Mouse (Mus musculus): ENCODE results near the gene Zcchc2.

Zcchc2 gene

GRCm38 (mm10) chr1:106036861-106037599 lies 46.8 kb downstream of the Zcchc2 start:
- DNase-seq (ENCODE audit: low spot score in 2 of 2), result peak; percentile 55 to 73

- DNase-seq (ENCODE audit: low spot score in 2 of 2), result peak; percentile 47 to 66
These were observed 49.1 kb downstream of the Zcchc2 start for GRCm38 (mm10) chr1:106039326-106039725.

GRCm38 (mm10) chr1:106040271-106040670 lies 50.1 kb downstream of the Zcchc2 start:
- no peak for DNase-seq (ENCODE audit: low spot score in 2 of 2)

GRCm38 (mm10) chr1:106042221-106042620 lies 52.0 kb downstream of the Zcchc2 start:
- DNase-seq (ENCODE audit: low spot score in 2 of 2), result no peak

GRCm38 (mm10) chr1:106043053-106043820 lies 53.0 kb downstream of the Zcchc2 start:
- DNase-seq (ENCODE audit: low spot score in 2 of 2), result peak in 1 of 2 experiments; percentile 50

DNA sequence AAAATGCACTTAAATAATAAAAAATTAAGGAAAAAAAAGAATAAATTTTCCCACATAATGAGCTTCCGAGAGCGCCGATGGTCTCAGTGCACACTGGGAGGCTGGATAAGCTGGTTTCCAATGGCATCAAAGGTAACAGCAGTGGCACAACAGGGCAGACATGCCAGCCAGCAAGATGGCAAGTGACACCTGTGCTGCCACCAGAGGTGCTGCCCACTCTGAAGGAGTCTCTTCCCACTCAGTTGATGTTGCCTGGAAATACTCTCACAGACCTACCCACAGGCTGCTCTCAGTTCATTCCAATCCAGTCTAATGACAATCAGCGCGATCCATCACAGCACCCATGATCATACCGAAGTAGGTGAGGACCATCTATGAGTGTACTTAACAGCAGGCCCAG lies 58.8 kb downstream of the Zcchc2 start:
- DNase-seq (ENCODE audit: low spot score in 2 of 2), result no peak

GRCm38 (mm10) chr1:106054978-106055377 lies 64.8 kb downstream of the Zcchc2 start:
- peak in 1 of 2 experiments; percentile 10 for DNase-seq (ENCODE audit: low spot score in 2 of 2)

- DNase-seq (ENCODE audit: low spot score in 2 of 2), result no peak
These were observed 68.1 kb downstream of the Zcchc2 start for GRCm38 (mm10) chr1:106058355-106058754.

DNA sequence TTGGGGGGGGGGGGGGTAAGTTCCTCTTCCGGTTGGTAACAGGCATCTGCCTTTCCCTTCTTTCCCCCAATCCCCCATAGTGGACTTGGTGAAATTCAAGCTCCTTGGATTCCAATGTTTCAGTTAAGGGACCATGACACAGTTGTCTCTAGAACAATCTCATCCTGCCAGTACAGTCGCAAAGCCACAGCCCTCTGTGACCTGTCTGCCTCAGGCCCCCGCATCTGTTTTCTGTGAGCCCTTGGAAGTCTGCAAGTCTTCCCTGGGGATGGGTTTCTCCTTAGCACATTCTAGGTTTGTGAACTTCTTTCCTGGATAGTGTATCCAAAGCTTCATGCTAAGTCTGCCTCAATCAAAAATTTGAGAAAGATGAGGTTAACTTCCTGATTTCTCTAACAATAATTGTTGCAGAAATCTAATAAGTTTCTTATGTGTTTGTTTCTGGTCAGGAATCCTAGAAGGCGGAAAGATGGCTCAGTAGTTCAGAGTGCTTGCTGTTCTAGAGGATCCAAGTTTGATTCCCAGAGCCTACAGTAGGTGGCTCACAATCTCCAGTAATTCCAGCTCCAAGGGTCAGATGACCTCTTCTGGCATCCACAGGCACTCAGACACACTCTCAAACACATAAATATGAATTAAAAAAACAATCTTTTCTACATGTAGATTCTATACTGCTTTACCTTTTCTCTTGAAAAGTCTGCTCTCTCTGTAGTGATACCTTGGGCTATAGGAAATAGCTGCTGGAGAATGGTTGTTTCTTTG lies 69.5 kb downstream of the Zcchc2 start:
- DNase-seq (ENCODE audit: low spot score in 2 of 2), result no peak

DNA sequence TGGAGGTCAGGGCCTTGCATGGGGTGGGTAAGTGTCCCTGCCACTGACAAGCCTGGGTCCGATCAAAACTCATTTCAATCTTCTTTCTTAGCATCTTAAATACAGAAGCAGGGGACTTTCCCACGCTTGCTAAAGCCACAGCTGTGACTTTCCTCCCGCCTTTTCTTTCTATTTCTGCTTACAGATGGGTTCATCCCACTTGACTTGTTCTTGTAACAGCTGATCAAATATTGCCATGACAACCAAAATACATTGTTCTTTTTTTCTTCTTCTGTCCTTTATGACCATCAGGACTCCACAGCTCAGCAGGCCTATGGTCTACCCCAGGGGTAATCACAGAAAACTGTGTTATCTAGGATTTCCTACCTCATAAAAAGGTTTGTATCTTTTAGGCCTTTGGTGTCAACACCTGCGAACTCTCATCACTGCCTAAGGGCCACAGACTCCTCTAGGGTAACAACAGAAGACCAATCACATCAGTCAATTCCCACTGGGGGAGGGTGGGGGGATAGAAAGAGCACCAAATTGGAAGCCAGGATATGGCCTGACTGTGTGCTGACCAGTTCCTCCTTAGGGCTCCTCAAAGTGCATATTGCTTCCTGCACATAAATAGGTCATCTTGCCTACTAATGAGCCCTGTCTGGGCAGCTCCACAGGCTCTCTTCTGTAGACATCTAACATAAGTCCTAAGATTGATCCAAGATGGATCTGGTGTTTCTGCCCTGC lies 71.1 kb downstream of the Zcchc2 start:
- DNase-seq (ENCODE audit: low spot score in 2 of 2), result no peak

GRCm38 (mm10) chr1:106062891-106063590 lies 72.8 kb downstream of the Zcchc2 start:
- no peak for DNase-seq (ENCODE audit: low spot score in 2 of 2)

GRCm38 (mm10) chr1:106063591-106064170 lies 73.5 kb downstream of the Zcchc2 start:
- no peak for DNase-seq (ENCODE audit: low spot score in 2 of 2)

GRCm38 (mm10) chr1:106064291-106064690 lies 74.1 kb downstream of the Zcchc2 start:
- DNase-seq (ENCODE audit: low spot score in 2 of 2), result no peak

- no peak for DNase-seq (ENCODE audit: low spot score in 2 of 2)
These were observed 74.5 kb downstream of the Zcchc2 start for GRCm38 (mm10) chr1:106064711-106065110.

GRCm38 (mm10) chr1:106065679-106066078 lies 75.5 kb downstream of the Zcchc2 start:
- DNase-seq (ENCODE audit: low spot score in 2 of 2), result no peak

GRCm38 (mm10) chr1:106067306-106067705 lies 77.1 kb downstream of the Zcchc2 start:
- DNase-seq (ENCODE audit: low spot score in 2 of 2), result no peak

DNA sequence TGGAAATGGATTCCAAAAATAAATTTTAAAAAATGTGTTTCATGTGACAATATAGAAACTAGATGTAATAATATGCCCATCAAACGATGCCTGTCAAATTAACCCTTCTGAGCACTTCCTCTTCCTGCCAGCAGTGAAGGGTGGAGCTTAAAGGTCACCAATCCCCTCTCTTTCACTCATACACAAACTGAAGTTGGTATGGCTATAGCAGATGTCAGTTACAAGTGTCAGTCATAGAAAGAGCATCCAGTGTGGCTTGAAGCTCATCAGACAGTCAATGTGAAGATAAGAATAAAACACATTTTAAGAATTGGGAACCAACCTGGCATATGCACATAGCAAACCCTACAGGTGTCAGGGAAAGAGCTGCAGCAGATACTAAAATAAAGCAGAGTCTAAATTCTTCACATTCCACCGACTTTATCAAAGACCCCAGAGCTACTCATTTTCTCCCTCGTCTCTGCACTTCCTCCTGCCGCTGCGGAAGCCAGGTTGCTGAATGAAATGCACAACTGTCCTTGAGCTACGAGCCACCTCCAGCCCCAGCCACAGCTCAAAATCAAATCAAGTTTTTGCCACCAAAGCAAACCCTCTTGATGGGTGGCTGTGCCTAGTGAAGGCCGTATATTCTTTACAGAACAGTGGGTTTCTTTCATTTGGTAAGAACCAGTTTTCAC lies 79.8 kb downstream of the Zcchc2 start:
- no peak for DNase-seq (ENCODE audit: low spot score in 2 of 2)

DNA sequence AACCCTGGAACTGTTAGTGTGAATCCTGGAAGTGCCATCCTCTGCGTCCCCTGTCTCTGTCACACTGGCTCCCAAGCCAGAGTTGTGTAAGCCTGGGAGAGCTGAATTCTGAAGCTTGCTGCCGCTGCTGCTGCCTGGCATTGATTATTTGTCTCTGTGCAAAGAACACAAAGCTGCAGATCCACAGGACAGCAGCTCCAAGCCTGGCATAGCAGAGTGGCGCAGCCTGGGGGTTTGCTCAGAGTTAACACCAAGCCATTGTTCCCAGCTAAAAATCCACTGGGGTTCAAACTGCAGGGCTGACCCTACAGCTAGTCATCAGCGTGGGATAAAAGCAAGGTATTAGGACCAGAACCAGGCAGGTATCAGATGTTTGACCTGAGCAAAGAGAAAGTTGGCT lies 80.6 kb downstream of the Zcchc2 start:
- DNase-seq (ENCODE audit: low spot score in 2 of 2), result no peak

DNA sequence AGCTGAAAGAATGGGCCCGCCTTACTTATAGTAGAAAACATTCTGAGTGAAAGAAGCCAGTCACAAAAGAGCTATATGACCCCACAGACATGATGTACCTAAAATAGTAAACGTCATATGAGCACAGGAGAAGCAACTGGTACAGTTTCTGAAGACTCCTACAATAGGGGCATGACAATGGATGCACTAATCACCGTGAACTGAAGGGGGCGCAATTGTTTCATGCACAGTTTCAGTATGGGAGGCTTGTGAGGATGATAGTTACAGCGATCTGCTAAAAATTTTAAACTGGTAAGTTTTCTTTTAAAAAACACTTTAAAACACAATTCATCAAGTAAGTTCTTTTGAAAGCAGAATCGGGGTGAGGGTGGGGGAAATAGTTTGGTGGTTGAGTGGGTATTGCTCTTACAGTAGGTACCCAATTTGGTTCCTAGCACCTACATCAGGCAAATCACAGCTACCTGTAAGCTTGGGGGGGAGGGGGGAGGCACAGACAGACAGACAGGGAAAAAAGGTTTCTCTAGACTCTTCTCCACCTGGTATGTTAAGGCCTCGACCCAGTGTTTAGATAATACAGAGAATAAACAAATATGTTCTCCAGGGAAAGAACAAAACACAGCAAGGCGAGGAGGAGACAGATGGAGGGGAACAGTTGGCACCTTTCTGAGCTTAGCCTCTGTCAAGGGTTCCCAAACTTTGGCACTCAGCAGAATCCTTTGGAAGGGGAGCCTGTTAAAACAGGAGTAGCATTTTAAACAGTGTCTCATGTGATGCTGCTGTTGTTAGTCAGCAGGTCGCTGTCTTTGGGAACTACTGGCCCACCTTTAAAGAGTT lies 81.2 kb downstream of the Zcchc2 start:
- peak; percentile 85 to 91 for DNase-seq (ENCODE audit: low spot score in 2 of 2)

Data from right cerebral cortex, postnatal 10 days (tissue).